8 mouse cellular contexts compared by ENCODE assay signal in the genomic region with DNA sequence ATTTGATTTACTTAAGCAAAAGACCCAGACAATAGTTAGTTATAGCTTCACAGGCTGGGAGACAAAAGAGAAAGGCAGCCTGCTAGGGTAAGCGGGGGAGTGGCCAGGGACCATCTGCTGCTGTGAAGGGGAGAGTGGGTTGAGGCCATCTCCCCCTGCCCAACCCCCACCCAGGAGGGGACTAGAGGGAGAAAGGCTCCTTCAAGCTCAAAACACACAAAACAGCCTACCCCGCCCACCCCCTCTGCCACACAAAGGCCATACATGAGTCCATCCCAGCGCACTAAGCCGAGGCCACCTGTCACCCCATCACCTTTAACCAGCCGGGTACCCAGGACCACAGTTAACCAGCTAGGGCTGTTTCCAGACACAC. TPM values are rescaled to one million over a fixed set of nuclear protein-coding genes. Genes with fewer than 3 reads are reported as not detected.
A peak's percentile ranks its signal among the peaks of the same experiment; 100 is the strongest.
DNase-seq lines count a peak whose midpoint lies in the region; ATAC-seq and TF ChIP-seq lines count a peak whose summit lies in the region.

No protein-coding gene starts in this region.

- H3K4me2 ChIP-seq in stomach, embryonic 14.5 days (replicated peaks; ENCODE audit: low read depth, low read length) = peak overlapping the region; percentile 32; the same call in 1 of the 2 replicates
- H3K4me2 ChIP-seq in stomach, postnatal 0 days (replicated peaks; ENCODE audit: low read depth) = no peak overlapping the region
- H3K4me2 ChIP-seq in liver, embryonic 16.5 days (ENCODE audit: low read depth, low read length) = peak overlapping the region; percentile 10; the same call in 1 of the 2 replicates

- peaks cover 9% of the 10 kb centered on the region; the same call in 1 of the 2 replicates for H3K4me1 ChIP-seq in stomach, embryonic 14.5 days (ENCODE audit: control insufficient read depth, insufficient read depth, low read length)
- H3K4me1 ChIP-seq in stomach, postnatal 0 days (replicated peaks; ENCODE audit: control insufficient read depth, insufficient read depth) = no peaks in the 10 kb centered on the region
- H3K4me1 ChIP-seq in liver, embryonic 16.5 days (ENCODE audit: control insufficient read depth, low read depth, low read length) = peaks cover 11% of the 10 kb centered on the region

- H3K27ac ChIP-seq in gastrocnemius, adult 2 months = peak overlapping the region; percentile 87
- H3K27ac ChIP-seq in stomach, embryonic 14.5 days (ENCODE audit: low read length) = peak overlapping the region; percentile 52; the same call in 1 of the 2 replicates
- no peak overlapping the region for H3K27ac ChIP-seq in stomach, postnatal 0 days (replicated peaks)
- H3K27ac ChIP-seq in liver, embryonic 16.5 days (ENCODE audit: low read length) = no peak overlapping the region

- H3K9me3 ChIP-seq in stomach, embryonic 14.5 days (ENCODE audit: control insufficient read depth, low read depth, low read length) = no peaks in the 10 kb centered on the region
- H3K9me3 ChIP-seq in stomach, postnatal 0 days (ENCODE audit: control insufficient read depth, low read length) = 0 out of 2 replicates have a peak, but pooled peaks cover 3% of the 10 kb centered on the region
- H3K9me3 ChIP-seq in liver, embryonic 16.5 days (replicated peaks; ENCODE audit: control insufficient read depth, low read length) = peaks cover 6% of the 10 kb centered on the region

- TF ChIP-seq CTCF in gastrocnemius, adult 2 months (IDR thresholded peaks at IDR 0.05) = no peak
- TF ChIP-seq CTCF in stomach, postnatal 0 days (IDR thresholded peaks at IDR 0.05; ENCODE audit: low read depth) = no peak

- 43% methylated on average over 5 of the region's 5 CpGs for WGBS in stomach, embryonic 14.5 days
- 40% methylated on average over 5 of the region's 5 CpGs for WGBS in stomach, postnatal 0 days
- 37% methylated on average over 5 of the region's 5 CpGs for WGBS in liver, embryonic 16.5 days (ENCODE audit: insufficient replicate concordance)

- H3K4me3 ChIP-seq in gastrocnemius, adult 2 months = peak overlapping the region; percentile 73
- H3K4me3 ChIP-seq in stomach, embryonic 14.5 days (ENCODE audit: low read depth, low read length) = peak overlapping the region; percentile 12; the same call in 1 of the 2 replicates
- H3K4me3 ChIP-seq in stomach, postnatal 0 days (ENCODE audit: low read depth, low read length) = no peak overlapping the region
- peak overlapping the region; percentile 49; the same call in 1 of the 2 replicates for H3K4me3 ChIP-seq in liver, embryonic 16.5 days (ENCODE audit: low read depth, low read length)

- TF ChIP-seq EP300 in stomach, postnatal 0 days (optimal IDR thresholded peaks at IDR 0.05) = no peak

- DNase-seq in gastrocnemius, adult 2 months = no peak
- no peak for DNase-seq in gastrocnemius, postnatal 10 days
- DNase-seq in stomach, postnatal 0 days (ENCODE audit: low spot score) = no peak
- no peak for DNase-seq in natural killer cell, adult 2 months (ENCODE audit: low spot score in 2 of 2)
- DNase-seq in frontal cortex, postnatal 25 days (ENCODE audit: low spot score in 2 of 2) = no peak
- DNase-seq in layer of hippocampus, postnatal 25 days (ENCODE audit: extremely low spot score in 1 of 2, low spot score in 1 of 2) = no peak

- H3K36me3 ChIP-seq in stomach, embryonic 14.5 days (ENCODE audit: control insufficient read depth, insufficient read depth, low read length) = peaks cover 3% of the 10 kb centered on the region; the same call in 1 of the 2 replicates
- H3K36me3 ChIP-seq in stomach, postnatal 0 days (ENCODE audit: control insufficient read depth, insufficient read depth, low read length) = 0 out of 2 replicates have a peak, but pooled peaks cover 3% of the 10 kb centered on the region
- H3K36me3 ChIP-seq in liver, embryonic 16.5 days (ENCODE audit: control insufficient read depth, insufficient read depth) = no peaks in the 10 kb centered on the region

- no peak for ATAC-seq in stomach, embryonic 14.5 days (ENCODE audit: insufficient number of reproducible peaks, insufficient read depth, low FRiP score, low read depth)
- ATAC-seq in stomach, postnatal 0 days (ENCODE audit: low FRiP score, low TSS enrichment) = no peak
- no peak for ATAC-seq in liver, embryonic 16.5 days (ENCODE audit: low read depth)

- H3K9ac ChIP-seq in stomach, embryonic 14.5 days (replicated peaks; ENCODE audit: low read depth, low read length) = 0 out of 2 replicates have a peak overlapping the region, but pooled peaks have one; percentile 3
- H3K9ac ChIP-seq in stomach, postnatal 0 days (ENCODE audit: low read length) = no peak overlapping the region
- no peak overlapping the region for H3K9ac ChIP-seq in liver, embryonic 16.5 days (ENCODE audit: low read depth, low read length)

- intact Hi-C loops in gastrocnemius, adult 2 months (cut with DNase I) = no loop called here

- H3K27me3 ChIP-seq in stomach, embryonic 14.5 days (ENCODE audit: control insufficient read depth, insufficient read depth, low read length) = no peaks in the 10 kb centered on the region
- no peaks in the 10 kb centered on the region for H3K27me3 ChIP-seq in stomach, postnatal 0 days (ENCODE audit: control insufficient read depth, insufficient read depth, low read length)
- no peaks in the 10 kb centered on the region for H3K27me3 ChIP-seq in liver, embryonic 16.5 days (ENCODE audit: control insufficient read depth, insufficient read depth, low read depth, low read length)

RNA-seq across cellular contexts. Expression of gene Mfng, which starts 2.3 kb away (rescaled TPM):
- 1 to 10 TPM; 2.6 to 3.1 TPM for total RNA-seq in gastrocnemius, adult 2 months (2021)
- total RNA-seq in gastrocnemius, postnatal 10 days (2021) = 1 to 10 TPM; 7.9 to 9.5 TPM
- 15.7 and 16.9 TPM in 2 replicates for polyA plus RNA-seq in stomach, embryonic 14.5 days (2014; fragmentation: Nextera tagmentation; extraction: Ambion mirVana)
- 5.6 and 7.2 TPM in 2 replicates for polyA plus RNA-seq in stomach, postnatal 0 days (2015; fragmentation: Nextera tagmentation; extraction: Ambion mirVana)
- 4.5 and 5.4 TPM in 2 replicates for polyA plus RNA-seq in liver, embryonic 16.5 days (2015; fragmentation: Nextera tagmentation; extraction: Ambion mirVana)
- total RNA-seq in layer of hippocampus, postnatal 25 days (2021) = 1 to 10 TPM; 5.5 to 6.6 TPM

RNA-seq across cellular contexts. Expression of gene Card10, which starts 31.9 kb away (rescaled TPM):
- 1 to 10 TPM; 6.1 to 6.8 TPM for total RNA-seq in gastrocnemius, adult 2 months (2021)
- 10 to 100 TPM in 1 of 2 experiments, 1 to 10 TPM in 1; 9.3 to 11.3 TPM for total RNA-seq in gastrocnemius, postnatal 10 days (2021)
- 6.5 and 7.6 TPM in 2 replicates for polyA plus RNA-seq in stomach, embryonic 14.5 days (2014; fragmentation: Nextera tagmentation; extraction: Ambion mirVana)
- polyA plus RNA-seq in stomach, postnatal 0 days (2015; fragmentation: Nextera tagmentation; extraction: Ambion mirVana) = 2.4 and 2.8 TPM in 2 replicates
- polyA plus RNA-seq in liver, embryonic 16.5 days (2015; fragmentation: Nextera tagmentation; extraction: Ambion mirVana) = 1.8 and 2.1 TPM in 2 replicates
- total RNA-seq in layer of hippocampus, postnatal 25 days (2021) = 1 to 10 TPM; 5.0 to 5.5 TPM

RNA-seq across cellular contexts. Expression of gene Elfn2, which starts 52.4 kb away (rescaled TPM):
- total RNA-seq in gastrocnemius, adult 2 months (2021) = under 1 TPM in 1 of 2 experiments, not detected in 1; 0.03 TPM
- total RNA-seq in gastrocnemius, postnatal 10 days (2021) = under 1 TPM; 0.20 to 0.23 TPM
- polyA plus RNA-seq in stomach, embryonic 14.5 days (2014; fragmentation: Nextera tagmentation; extraction: Ambion mirVana) = 0.10 TPM in 1 of 2 replicates, not detected in the other
- 0.06 and 0.11 TPM in 2 replicates for polyA plus RNA-seq in stomach, postnatal 0 days (2015; fragmentation: Nextera tagmentation; extraction: Ambion mirVana)
- not detected in 2 replicates for polyA plus RNA-seq in liver, embryonic 16.5 days (2015; fragmentation: Nextera tagmentation; extraction: Ambion mirVana)
- total RNA-seq in layer of hippocampus, postnatal 25 days (2021) = 100 to 1,000 TPM; 175 to 188 TPM

Comparison
In these comparisons a context has a peak if more than half of its experiments do, and no peak if none do; other contexts are left out.
1. H3K27ac ChIP-seq: peak in gastrocnemius, adult 2 months (single experiment) and stomach, embryonic 14.5 days (single experiment); none in stomach, postnatal 0 days (single experiment) and liver, embryonic 16.5 days (single experiment).
2. RNA of gene Elfn2, which starts 52.4 kb away (total RNA-seq): 175 to 188 TPM in layer of hippocampus, postnatal 25 days; 0.20 to 0.23 TPM in gastrocnemius, postnatal 10 days and 0.03 TPM in gastrocnemius, adult 2 months; every median in the first group is over 100 times any median in the second.